Mouse (Mus musculus): ENCODE measurements around the gene Ccdc83. TPM values are rescaled to one million over a fixed set of nuclear protein-coding genes. Genes with fewer than 3 reads are reported as not detected.
"Not testable (repeated sequence)": the region's sequence is repeated elsewhere in the genome, so short reads cannot be mapped to it uniquely, and the experiment has no call there.

The Ccdc83 gene
- total and polyA plus RNA-seq, 3 experiments, result 0.10 TPM; not detected in 2

GRCm38 (mm10) chr7:90228884-90229283 is 36.7 kb downstream of the Ccdc83 start:
- H3K27ac ChIP-seq; intact Hi-C loops (cut with DNase I); H3K36me3 ChIP-seq (ENCODE audit: control insufficient read depth, insufficient read depth, low read length); DNase-seq; H3K9ac ChIP-seq (ENCODE audit: low read depth, low read length); H3K4me3 ChIP-seq; H3K4me1 ChIP-seq (ENCODE audit: control insufficient read depth, insufficient read depth, low read length); H3K79me2 ChIP-seq (replicated peaks; ENCODE audit: control insufficient read depth, insufficient read depth, low read length); H3K27me3 ChIP-seq (ENCODE audit: control insufficient read depth, insufficient read depth, low read length): not testable (repeated sequence)
- peak; percentile 42 for TF ChIP-seq CTCF (IDR thresholded peaks at IDR 0.05)

GRCm38 (mm10) chr7:90228075-90228474 is 37.5 kb downstream of the Ccdc83 start:
- 79% methylated on average over 4 of the region's 4 CpGs for WGBS
- intact Hi-C loops (cut with DNase I), result no loop called here
- no peaks in the 10 kb centered on the region for H3K36me3 ChIP-seq (ENCODE audit: control insufficient read depth, insufficient read depth, low read length)
- H3K4me3 ChIP-seq, result no peak overlapping the region
- no peaks in the 10 kb centered on the region; the same call in 1 of the 2 replicates for H3K4me1 ChIP-seq (ENCODE audit: control insufficient read depth, insufficient read depth, low read length)
- no peaks in the 10 kb centered on the region for H3K79me2 ChIP-seq (replicated peaks; ENCODE audit: control insufficient read depth, insufficient read depth, low read length)
- no peaks in the 10 kb centered on the region for H3K27me3 ChIP-seq (ENCODE audit: control insufficient read depth, insufficient read depth, low read length)
- TF ChIP-seq CTCF (IDR thresholded peaks at IDR 0.05), result no peak
- no peak for TF ChIP-seq EP300 (IDR thresholded peaks at IDR 0.05; ENCODE audit: insufficient read depth, low read depth, low read length)
- no peak for TF ChIP-seq POLR2A (IDR thresholded peaks at IDR 0.05; ENCODE audit: insufficient read depth, low read depth, low read length)
- H3K9ac ChIP-seq (ENCODE audit: low read depth, low read length), result no peak overlapping the region
- DNase-seq, result no peak
- no peak overlapping the region for H3K27ac ChIP-seq

GRCm38 (mm10) chr7:90221487-90221886 is 44.1 kb downstream of the Ccdc83 start:
- H3K27ac ChIP-seq, result no peak overlapping the region
- no peak overlapping the region for H3K9ac ChIP-seq (ENCODE audit: low read depth, low read length)
- H3K79me2 ChIP-seq (replicated peaks; ENCODE audit: control insufficient read depth, insufficient read depth, low read length), result no peaks in the 10 kb centered on the region
- H3K36me3 ChIP-seq (ENCODE audit: control insufficient read depth, insufficient read depth, low read length), result no peaks in the 10 kb centered on the region
- no peaks in the 10 kb centered on the region for H3K27me3 ChIP-seq (ENCODE audit: control insufficient read depth, insufficient read depth, low read length)
- no peaks in the 10 kb centered on the region for H3K4me1 ChIP-seq (ENCODE audit: control insufficient read depth, insufficient read depth, low read length)
- TF ChIP-seq CTCF (IDR thresholded peaks at IDR 0.05) (no peak), POLR2A (IDR thresholded peaks at IDR 0.05; ENCODE audit: insufficient read depth, low read depth, low read length) (no peak), EP300 (IDR thresholded peaks at IDR 0.05; ENCODE audit: insufficient read depth, low read depth, low read length) (no peak)
- no peak for DNase-seq
- no peak overlapping the region for H3K4me3 ChIP-seq
- WGBS, result 61% methylated on average over 2 of the region's 2 CpGs
- intact Hi-C loops (cut with DNase I), result no loop called here

- no peak overlapping the region for H3K27ac ChIP-seq
- H3K79me2 ChIP-seq (replicated peaks; ENCODE audit: control insufficient read depth, insufficient read depth, low read length), result no peaks in the 10 kb centered on the region
- 65% methylated on average over 5 of the region's 5 CpGs for WGBS
- intact Hi-C loops (cut with DNase I), result no loop called here
- no peaks in the 10 kb centered on the region for H3K36me3 ChIP-seq (ENCODE audit: control insufficient read depth, insufficient read depth, low read length)
- no peak overlapping the region for H3K4me3 ChIP-seq
- H3K9ac ChIP-seq (ENCODE audit: low read depth, low read length), result no peak overlapping the region
- DNase-seq, result no peak
- TF ChIP-seq EP300 (IDR thresholded peaks at IDR 0.05; ENCODE audit: insufficient read depth, low read depth, low read length), result no peak
- no peak for TF ChIP-seq POLR2A (IDR thresholded peaks at IDR 0.05; ENCODE audit: insufficient read depth, low read depth, low read length)
- H3K27me3 ChIP-seq (ENCODE audit: control insufficient read depth, insufficient read depth, low read length), result no peaks in the 10 kb centered on the region
- no peaks in the 10 kb centered on the region for H3K4me1 ChIP-seq (ENCODE audit: control insufficient read depth, insufficient read depth, low read length)
Observed at GRCm38 (mm10) chr7:90218122-90218521, 47.5 kb downstream of the Ccdc83 start.

GRCm38 (mm10) chr7:90216511-90216910 is 49.1 kb downstream of the Ccdc83 start:
- H3K4me1 ChIP-seq (ENCODE audit: control insufficient read depth, insufficient read depth, low read length), result no peaks in the 10 kb centered on the region
- no peak overlapping the region for H3K4me3 ChIP-seq
- no peak overlapping the region for H3K27ac ChIP-seq
- no peak overlapping the region for H3K9ac ChIP-seq (ENCODE audit: low read depth, low read length)
- 76% methylated on average over 8 of the region's 8 CpGs for WGBS
- H3K36me3 ChIP-seq (ENCODE audit: control insufficient read depth, insufficient read depth, low read length), result no peaks in the 10 kb centered on the region
- intact Hi-C loops (cut with DNase I), result no loop called here
- no peak for TF ChIP-seq EP300 (IDR thresholded peaks at IDR 0.05; ENCODE audit: insufficient read depth, low read depth, low read length)
- no peak for TF ChIP-seq CTCF (IDR thresholded peaks at IDR 0.05)
- no peak for TF ChIP-seq POLR2A (IDR thresholded peaks at IDR 0.05; ENCODE audit: insufficient read depth, low read depth, low read length)
- no peaks in the 10 kb centered on the region for H3K79me2 ChIP-seq (replicated peaks; ENCODE audit: control insufficient read depth, insufficient read depth, low read length)
- no peak for DNase-seq
- no peaks in the 10 kb centered on the region for H3K27me3 ChIP-seq (ENCODE audit: control insufficient read depth, insufficient read depth, low read length)

- no peak overlapping the region for H3K27ac ChIP-seq
- no peak overlapping the region for H3K4me3 ChIP-seq
- H3K36me3 ChIP-seq (ENCODE audit: control insufficient read depth, insufficient read depth, low read length), result peaks cover 17% of the 10 kb centered on the region
- no peak for DNase-seq
- H3K9ac ChIP-seq (ENCODE audit: low read depth, low read length), result no peak overlapping the region
- H3K27me3 ChIP-seq (ENCODE audit: control insufficient read depth, insufficient read depth, low read length), result no peaks in the 10 kb centered on the region
- H3K79me2 ChIP-seq (replicated peaks; ENCODE audit: control insufficient read depth, insufficient read depth, low read length), result no peaks in the 10 kb centered on the region
- H3K4me1 ChIP-seq (ENCODE audit: control insufficient read depth, insufficient read depth, low read length), result no peaks in the 10 kb centered on the region
- intact Hi-C loops (cut with DNase I), result no loop called here
- TF ChIP-seq EP300 (IDR thresholded peaks at IDR 0.05; ENCODE audit: insufficient read depth, low read depth, low read length) (no peak), CTCF (IDR thresholded peaks at IDR 0.05) (no peak), POLR2A (IDR thresholded peaks at IDR 0.05; ENCODE audit: insufficient read depth, low read depth, low read length) (no peak)
Observed at GRCm38 (mm10) chr7:90210947-90211346, 54.6 kb downstream of the Ccdc83 start.
